Mouse (Mus musculus): Measurements from ENCODE around the gene Mars. TPM values are rescaled to one million over a fixed set of nuclear protein-coding genes. Genes with fewer than 3 reads are reported as not detected.

The Mars gene
- polyA plus RNA-seq, 1 experiment from 2014 or later = 117 TPM

GRCm38 (mm10) chr10:127250810-127251209, 60.8 kb downstream of the Mars start:
- ATAC-seq (ENCODE audit: low read depth) = no peak
- Histone ChIP-seq H3K9me3 (ENCODE audit: control insufficient read depth, low read length) (no peaks in the 10 kb centered on the region), H3K4me1 (ENCODE audit: control insufficient read depth, insufficient read depth, low read length) (no peaks in the 10 kb centered on the region), H3K4me2 (ENCODE audit: low read depth, low read length) (no peak overlapping the region), H3K27me3 (ENCODE audit: control insufficient read depth, insufficient read depth, low read length) (no peaks in the 10 kb centered on the region), H3K27ac (ENCODE audit: low read depth, low read length) (no peak overlapping the region), H3K9ac (replicated peaks; ENCODE audit: low read depth, low read length) (no peak overlapping the region), H3K4me3 (ENCODE audit: low read depth, low read length) (no peak overlapping the region), H3K36me3 (ENCODE audit: control insufficient read depth, insufficient read depth, low read length) (peaks cover 20% of the 10 kb centered on the region)
- WGBS = 78% methylated on average over 5 of the region's 5 CpGs

Other genes with a start within 250 kb of the Mars start
- 657 and 756 TPM in 2 replicates for gene Cdk4, start 248.3 kb downstream of the Mars start, polyA plus RNA-seq (2014; fragmentation: Nextera tagmentation; extraction: Ambion mirVana)
- 91.1 and 93.6 TPM in 2 replicates for gene Tspan31, start 241.5 kb downstream of the Mars start, polyA plus RNA-seq (2014; fragmentation: Nextera tagmentation; extraction: Ambion mirVana)
- 4.7 and 10.6 TPM in 2 replicates for gene Agap2, start 236.5 kb downstream of the Mars start, polyA plus RNA-seq (2014; fragmentation: Nextera tagmentation; extraction: Ambion mirVana)
- 65.7 and 92.8 TPM in 2 replicates for gene Os9, start 190.7 kb downstream of the Mars start, polyA plus RNA-seq (2014; fragmentation: Nextera tagmentation; extraction: Ambion mirVana)
- gene B4galnt1, start 146.6 kb downstream of the Mars start, polyA plus RNA-seq (2014; fragmentation: Nextera tagmentation; extraction: Ambion mirVana) = 79.3 and 93.4 TPM in 2 replicates
- 0.80 and 1.3 TPM in 2 replicates for gene Slc26a10, start 131.1 kb downstream of the Mars start, polyA plus RNA-seq (2014; fragmentation: Nextera tagmentation; extraction: Ambion mirVana)
- 24.2 and 31.0 TPM in 2 replicates for gene Arhgef25, start 121.7 kb downstream of the Mars start, polyA plus RNA-seq (2014; fragmentation: Nextera tagmentation; extraction: Ambion mirVana)
- gene Dtx3, start 116.1 kb downstream of the Mars start, polyA plus RNA-seq (2014; fragmentation: Nextera tagmentation; extraction: Ambion mirVana) = 224 and 231 TPM in 2 replicates
- gene Pip4k2c, start 100.2 kb downstream of the Mars start, polyA plus RNA-seq (2014; fragmentation: Nextera tagmentation; extraction: Ambion mirVana) = 15.5 and 18.1 TPM in 2 replicates
- 117 and 147 TPM in 2 replicates for gene Kif5a, start 48.4 kb downstream of the Mars start, polyA plus RNA-seq (2014; fragmentation: Nextera tagmentation; extraction: Ambion mirVana)
- 298 and 305 TPM in 2 replicates for gene Dctn2, start 45.4 kb downstream of the Mars start, polyA plus RNA-seq (2014; fragmentation: Nextera tagmentation; extraction: Ambion mirVana)
- 16.1 and 17.4 TPM in 2 replicates for gene Mbd6, start 22.8 kb downstream of the Mars start, polyA plus RNA-seq (2014; fragmentation: Nextera tagmentation; extraction: Ambion mirVana)
- gene Arhgap9, start 10.2 kb upstream of the Mars start, polyA plus RNA-seq (2014; fragmentation: Nextera tagmentation; extraction: Ambion mirVana) = 0.42 and 1.1 TPM in 2 replicates
- 0.87 and 1.5 TPM in 2 replicates for gene Gli1, start 30.2 kb upstream of the Mars start, polyA plus RNA-seq (2014; fragmentation: Nextera tagmentation; extraction: Ambion mirVana)
- gene Inhbe, start 42.6 kb upstream of the Mars start, polyA plus RNA-seq (2014; fragmentation: Nextera tagmentation; extraction: Ambion mirVana) = 0.05 and 0.09 TPM in 2 replicates
- not detected in 2 replicates for gene Inhbc, start 58.6 kb upstream of the Mars start, polyA plus RNA-seq (2014; fragmentation: Nextera tagmentation; extraction: Ambion mirVana)
- gene R3hdm2, start 68.5 kb upstream of the Mars start, polyA plus RNA-seq (2014; fragmentation: Nextera tagmentation; extraction: Ambion mirVana) = 35.9 and 36.2 TPM in 2 replicates
- gene Stac3, start 189.9 kb upstream of the Mars start, polyA plus RNA-seq (2014; fragmentation: Nextera tagmentation; extraction: Ambion mirVana) = 0.31 TPM in 1 of 2 replicates, not detected in the other
- 9.7 and 13.5 TPM in 2 replicates for gene Ndufa4l2, start 203.2 kb upstream of the Mars start, polyA plus RNA-seq (2014; fragmentation: Nextera tagmentation; extraction: Ambion mirVana)
- gene Shmt2, start 210.7 kb upstream of the Mars start, polyA plus RNA-seq (2014; fragmentation: Nextera tagmentation; extraction: Ambion mirVana) = 44.9 and 46.8 TPM in 2 replicates
- 80.1 and 80.4 TPM in 2 replicates for gene Nxph4, start 222.8 kb upstream of the Mars start, polyA plus RNA-seq (2014; fragmentation: Nextera tagmentation; extraction: Ambion mirVana)

All from neural tube, embryonic 14.5 days (tissue).